Mouse (Mus musculus) limb, embryonic 11.5 days (tissue): ENCODE data around the gene Nckap5l. TPM values are rescaled to one million over a fixed set of nuclear protein-coding genes. Genes with fewer than 3 reads are reported as not detected.
A peak's percentile ranks its signal among the peaks of the same experiment; 100 is the strongest.

Experiments
- ATAC-seq: fragments of 200-750 bp; cut with Nextera tagmentation; 2 replicates; pipeline ENCODE4 v1.8.0; 2017; ENCODE audit warnings: low read depth; ENCODE audit not compliant: insufficient number of reproducible peaks, low FRiP score, low TSS enrichment
- DNase-seq: peaks from one replicate; pipeline ENCODE4 v3.0.0-alpha.2; 2015; ENCODE audit warnings: low spot score
- H3K27ac ChIP-seq: fragments of 300-500 bp; sonication (generic); replicated peaks from 2 replicates; pipeline ENCODE4 v1.5.1; 2014; ENCODE audit warnings: low read depth, mild to moderate bottlenecking, low read length
- H3K27me3 ChIP-seq: fragments of 300-500 bp; sonication (generic); 2 replicates; pipeline ENCODE4 v1.6.1; 2014; ENCODE audit warnings: mild to moderate bottlenecking, low read length, mixed read lengths; ENCODE audit not compliant: control insufficient read depth, insufficient read depth
- H3K36me3 ChIP-seq: fragments of 300-500 bp; sonication (generic); 2 replicates; pipeline ENCODE4 v1.6.1; 2014; ENCODE audit warnings: mild to moderate bottlenecking, low read length, moderate library complexity, mixed read lengths; ENCODE audit not compliant: control insufficient read depth, insufficient read depth
- H3K4me1 ChIP-seq: fragments of 300-500 bp; sonication (generic); 2 replicates; pipeline ENCODE4 v1.6.1; 2014; ENCODE audit warnings: low read length, mixed read lengths; ENCODE audit not compliant: control insufficient read depth, insufficient read depth
- H3K4me2 ChIP-seq: fragments of 300-500 bp; sonication (generic); 2 replicates; pipeline ENCODE4 v1.6.1; 2014; ENCODE audit warnings: low read depth, mild to moderate bottlenecking, moderate library complexity; ENCODE audit not compliant: severe bottlenecking
- H3K4me3 ChIP-seq: fragments of 300-500 bp; sonication (generic); 2 replicates; pipeline ENCODE4 v1.5.1; 2014; ENCODE audit warnings: low read depth, low read length
- H3K9ac ChIP-seq: fragments of 300-500 bp; sonication (generic); 2 replicates; pipeline ENCODE4 v1.6.1; 2014; ENCODE audit warnings: mild to moderate bottlenecking, low read length
- H3K9me3 ChIP-seq: fragments of 300-500 bp; sonication (generic); 2 replicates; pipeline ENCODE4 v1.6.1; 2016; ENCODE audit warnings: low read length; ENCODE audit not compliant: control insufficient read depth
- WGBS: fragments of 180-500 bp; shearing (Covaris S2); extraction: QIAGEN DNeasy Blood & Tissue Kit; methylation state at CpG from one replicate; pipeline ENCODE4 v1.1.7; 2014; 5-methylcytosine and 5-hydroxymethylcytosine counted together
- polyA plus RNA-seq: library from polyadenylated mRNA; unstranded; fragments of >200 nt; fragmentation: Nextera tagmentation; extraction: Ambion mirVana; gene quantifications from 2 replicates; pipeline ENCODE4 v1.2.1, GENCODE M21; 2014

Nckap5l gene
- polyA plus RNA-seq, 1 experiment from 2014 or later = 14.2 TPM

DNA sequence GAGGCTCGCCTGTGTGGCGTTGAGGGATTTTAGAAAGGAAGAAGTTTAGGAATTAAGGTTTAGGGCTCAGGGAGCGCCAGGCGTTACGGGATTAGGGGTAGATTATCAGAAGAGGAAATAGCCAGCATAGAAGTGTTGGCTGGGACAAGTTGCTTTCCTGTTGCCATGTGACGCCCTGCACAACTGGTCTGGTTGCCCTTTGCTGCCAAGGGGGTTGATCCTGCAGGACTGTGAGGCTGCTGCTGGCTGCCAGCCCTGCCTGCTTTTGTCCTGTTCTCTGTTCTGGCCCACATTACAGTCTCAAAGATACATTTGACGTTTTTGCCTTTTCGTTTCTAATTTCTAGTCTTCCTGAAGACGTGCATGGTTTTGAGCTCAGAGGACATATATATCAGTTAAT lies 52.4 kb downstream of the Nckap5l start:
- Histone ChIP-seq H3K27me3 (no peaks in the 10 kb centered on the region), H3K27ac (no peak overlapping the region), H3K9ac (no peak overlapping the region), H3K9me3 (no peaks in the 10 kb centered on the region), H3K4me3 (no peak overlapping the region), H3K4me2 (no peak overlapping the region), H3K4me1 (no peaks in the 10 kb centered on the region), H3K36me3 (peaks cover 35% of the 10 kb centered on the region)
- WGBS = 90% methylated on average over 9 of the region's 9 CpGs
- DNase-seq = no peak
- ATAC-seq = no peak

DNA sequence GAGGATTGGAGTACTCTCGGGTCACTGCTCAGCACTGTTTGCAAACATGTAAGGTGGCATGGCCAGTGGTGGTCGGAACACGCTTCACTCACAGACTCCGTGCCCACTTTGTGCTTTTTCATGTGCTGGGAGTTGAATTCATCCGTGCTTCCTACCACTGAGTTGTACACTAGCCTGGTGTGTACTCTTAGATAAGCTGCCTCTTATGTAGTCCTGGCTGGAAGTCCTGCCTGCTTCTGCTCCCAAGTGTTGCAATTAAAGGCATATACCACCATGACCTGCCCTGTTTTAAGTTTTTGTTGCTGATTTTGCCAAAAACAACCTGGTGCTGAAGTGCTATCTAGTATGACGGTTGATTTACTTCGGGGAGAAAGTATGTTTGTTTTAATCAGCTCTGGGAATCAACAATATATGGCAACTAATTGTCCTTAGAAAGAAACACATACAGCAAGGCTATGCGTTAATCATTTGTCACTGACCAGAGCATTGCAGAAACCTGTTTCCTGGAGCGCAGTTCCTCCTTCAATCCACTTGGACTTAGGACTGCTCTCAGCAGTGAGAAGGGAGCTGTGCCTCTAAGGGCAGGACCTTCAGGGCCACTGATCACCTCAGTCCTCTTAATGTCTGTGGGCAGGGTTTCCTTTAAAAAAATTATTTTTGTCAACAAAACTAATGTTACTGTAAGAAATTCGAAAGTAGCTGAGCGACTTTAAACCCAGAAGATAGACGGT lies 54.2 kb downstream of the Nckap5l start:
- Histone ChIP-seq H3K36me3 (peaks cover 24% of the 10 kb centered on the region), H3K27me3 (no peaks in the 10 kb centered on the region), H3K4me2 (no peak overlapping the region), H3K4me1 (peaks cover 9% of the 10 kb centered on the region; the same call in 1 of the 2 replicates), H3K9ac (no peak overlapping the region), H3K9me3 (no peaks in the 10 kb centered on the region), H3K4me3 (no peak overlapping the region), H3K27ac (no peak overlapping the region)
- 94% methylated on average over 12 of the region's 12 CpGs for WGBS
- ATAC-seq (no peak), DNase-seq (no peak)

DNA sequence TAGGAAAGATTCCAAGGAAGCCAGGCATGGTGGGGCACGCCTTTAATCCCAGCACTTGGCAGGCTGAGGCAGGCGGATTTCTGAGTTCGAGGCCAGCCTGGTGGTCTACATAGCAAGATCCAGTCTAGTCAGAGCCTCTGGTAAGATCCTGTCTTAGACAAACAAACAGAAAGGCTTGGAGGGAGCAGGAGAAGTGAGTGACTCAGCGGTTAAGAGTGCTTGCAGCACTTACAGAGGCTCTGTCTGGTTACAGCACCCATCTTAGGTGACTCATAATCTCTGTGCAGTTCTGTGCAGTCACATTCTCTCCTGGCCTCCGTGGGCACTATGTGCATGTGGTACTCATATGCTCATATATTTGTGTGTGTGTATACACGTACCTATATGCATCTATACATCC lies 56.9 kb downstream of the Nckap5l start:
- H3K27me3 ChIP-seq = no peaks in the 10 kb centered on the region

DNA sequence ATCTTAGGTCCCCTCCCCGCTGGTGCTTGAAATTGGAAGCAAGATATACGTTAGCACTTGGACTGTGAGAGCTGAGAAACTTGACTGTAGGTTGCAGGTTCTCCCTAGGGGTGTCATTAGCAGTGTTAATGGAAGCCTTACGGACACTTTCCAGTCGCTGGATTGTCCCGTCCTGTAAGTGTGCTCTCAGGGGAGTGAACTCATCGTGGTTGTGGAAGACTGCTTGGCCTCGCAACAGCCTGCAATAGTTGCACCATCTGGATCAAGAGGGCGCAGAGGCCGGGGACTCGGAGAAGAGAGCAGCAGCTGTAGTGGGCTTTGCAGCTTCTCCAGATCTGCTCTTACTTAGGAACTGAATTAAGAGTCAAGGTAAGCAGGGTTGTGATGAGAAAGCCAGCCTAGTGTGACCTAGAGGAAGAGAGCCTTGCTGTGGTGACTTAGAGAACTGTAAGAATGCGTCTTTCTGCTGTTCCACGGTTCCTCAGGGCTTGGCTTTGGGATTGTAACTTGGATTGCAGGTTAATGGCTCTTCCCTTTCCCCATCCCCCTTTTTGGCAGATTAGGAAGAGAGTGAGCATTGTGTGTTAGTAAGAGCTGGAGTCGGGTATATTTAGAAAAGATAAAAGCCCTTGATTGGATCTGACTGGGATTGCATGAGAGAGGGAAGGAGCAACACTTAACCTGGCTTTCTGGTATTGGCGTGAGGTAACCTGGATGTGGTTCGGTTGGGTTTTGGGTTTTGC lies 57.9 kb downstream of the Nckap5l start:
- H3K9ac ChIP-seq = no peak overlapping the region
- WGBS = 75% methylated on average over 15 of the region's 15 CpGs
- peaks cover 18% of the 10 kb centered on the region; the same call in 1 of the 2 replicates for H3K4me1 ChIP-seq
- H3K4me2 ChIP-seq = no peak overlapping the region
- H3K27ac ChIP-seq = no peak overlapping the region
- no peak for ATAC-seq
- H3K4me3 ChIP-seq = no peak overlapping the region
- H3K27me3 ChIP-seq = no peaks in the 10 kb centered on the region
- no peak for DNase-seq
- no peaks in the 10 kb centered on the region for H3K9me3 ChIP-seq
- H3K36me3 ChIP-seq = peaks cover 3% of the 10 kb centered on the region; the same call in 1 of the 2 replicates

More for the DNA sequence above, 56.9 kb downstream of the Nckap5l start:
- DNase-seq (no peak), ATAC-seq (no peak)
- peaks cover 8% of the 10 kb centered on the region for H3K36me3 ChIP-seq
- H3K4me1 ChIP-seq = peaks cover 11% of the 10 kb centered on the region; the same call in 1 of the 2 replicates
- no peak overlapping the region for H3K4me3 ChIP-seq
- no peaks in the 10 kb centered on the region for H3K9me3 ChIP-seq
- no peak overlapping the region for H3K9ac ChIP-seq
- H3K4me2 ChIP-seq = no peak overlapping the region
- 89% methylated on average over 6 of the region's 6 CpGs for WGBS
- no peak overlapping the region for H3K27ac ChIP-seq

DNA sequence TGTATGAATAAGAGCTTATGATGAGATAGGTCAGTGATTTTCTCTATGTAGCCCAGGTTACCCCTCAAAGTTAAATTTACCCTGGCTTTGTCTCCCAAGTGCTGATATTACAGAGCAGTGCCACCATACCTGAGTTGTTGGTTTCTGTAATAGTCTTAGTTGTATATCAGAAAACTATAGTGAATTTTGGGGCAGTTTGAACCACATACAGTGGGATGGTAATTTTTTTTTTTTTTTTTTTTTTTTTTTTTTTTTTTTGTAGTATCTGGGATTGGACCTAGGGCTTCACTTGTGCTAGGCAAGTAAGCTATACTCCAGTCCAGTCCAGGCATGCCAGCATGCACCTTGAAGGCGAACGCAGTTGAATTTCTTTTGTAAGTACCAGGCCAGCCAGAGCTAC lies 59.9 kb downstream of the Nckap5l start:
- no peak for DNase-seq
- peaks cover 26% of the 10 kb centered on the region; the same call in 1 of the 2 replicates for H3K4me1 ChIP-seq
- no peak overlapping the region for H3K4me3 ChIP-seq
- H3K4me2 ChIP-seq = no peak overlapping the region
- 98% methylated on average over 2 of the region's 2 CpGs for WGBS
- no peaks in the 10 kb centered on the region for H3K36me3 ChIP-seq
- ATAC-seq = no peak
- no peak overlapping the region for H3K9ac ChIP-seq
- H3K9me3 ChIP-seq = no peaks in the 10 kb centered on the region
- H3K27ac ChIP-seq = no peak overlapping the region
- no peaks in the 10 kb centered on the region for H3K27me3 ChIP-seq

DNA sequence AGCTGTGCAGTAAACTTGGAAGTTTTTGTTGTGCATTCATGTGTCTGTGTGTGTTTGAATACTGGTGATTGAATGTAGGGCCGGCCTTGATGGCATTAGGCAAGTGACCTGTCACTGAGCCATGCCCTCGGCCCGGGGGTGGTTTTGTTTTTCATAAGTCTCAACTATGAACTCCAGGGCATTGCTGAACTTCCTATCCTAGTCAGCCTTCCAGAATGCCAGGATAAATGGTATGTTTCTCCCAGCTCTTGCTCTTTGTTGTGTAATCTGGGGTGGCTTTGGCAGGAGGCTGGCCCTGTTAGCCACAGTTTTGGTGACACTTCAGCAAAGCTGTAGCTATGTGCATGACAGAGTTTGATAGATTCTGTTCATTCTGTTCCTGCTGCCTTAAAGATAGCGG lies 60.7 kb downstream of the Nckap5l start:
- H3K4me1 ChIP-seq = peaks cover 29% of the 10 kb centered on the region; the same call in 1 of the 2 replicates

DNA sequence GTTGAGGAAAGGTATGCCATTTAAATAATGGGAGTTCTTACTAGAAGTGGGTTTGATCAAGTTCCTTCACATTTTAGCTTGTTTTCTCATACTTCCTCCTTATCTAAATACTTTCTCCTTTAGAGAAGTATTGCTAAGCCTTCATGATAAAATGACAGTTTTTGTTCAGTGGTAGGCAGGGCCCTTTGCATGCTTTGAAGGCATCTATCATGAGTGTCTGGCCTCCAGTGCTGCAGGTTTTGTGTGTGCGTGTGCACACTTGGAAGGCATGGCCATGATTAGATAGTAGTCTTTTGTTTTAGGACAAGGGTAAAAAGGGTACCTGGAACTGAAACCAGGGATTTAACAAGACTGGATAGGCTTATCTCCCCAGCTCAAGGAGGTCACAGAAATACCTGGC lies 61.1 kb downstream of the Nckap5l start:
- Histone ChIP-seq H3K4me1 (peaks cover 29% of the 10 kb centered on the region; the same call in 1 of the 2 replicates), H3K9me3 (no peaks in the 10 kb centered on the region), H3K36me3 (no peaks in the 10 kb centered on the region), H3K27me3 (no peaks in the 10 kb centered on the region), H3K9ac (no peak overlapping the region), H3K27ac (no peak overlapping the region), H3K4me2 (no peak overlapping the region), H3K4me3 (no peak overlapping the region)
- ATAC-seq (no peak), DNase-seq (no peak)
- 89% methylated on average over 1 of the region's 1 CpGs for WGBS

More for the DNA sequence above, 60.7 kb downstream of the Nckap5l start:
- Histone ChIP-seq H3K27me3 (no peaks in the 10 kb centered on the region), H3K27ac (no peak overlapping the region), H3K4me3 (no peak overlapping the region), H3K36me3 (no peaks in the 10 kb centered on the region), H3K9ac (no peak overlapping the region), H3K4me2 (no peak overlapping the region), H3K9me3 (no peaks in the 10 kb centered on the region)
- DNase-seq = no peak
- no peak for ATAC-seq
- 87% methylated on average over 4 of the region's 4 CpGs for WGBS

DNA sequence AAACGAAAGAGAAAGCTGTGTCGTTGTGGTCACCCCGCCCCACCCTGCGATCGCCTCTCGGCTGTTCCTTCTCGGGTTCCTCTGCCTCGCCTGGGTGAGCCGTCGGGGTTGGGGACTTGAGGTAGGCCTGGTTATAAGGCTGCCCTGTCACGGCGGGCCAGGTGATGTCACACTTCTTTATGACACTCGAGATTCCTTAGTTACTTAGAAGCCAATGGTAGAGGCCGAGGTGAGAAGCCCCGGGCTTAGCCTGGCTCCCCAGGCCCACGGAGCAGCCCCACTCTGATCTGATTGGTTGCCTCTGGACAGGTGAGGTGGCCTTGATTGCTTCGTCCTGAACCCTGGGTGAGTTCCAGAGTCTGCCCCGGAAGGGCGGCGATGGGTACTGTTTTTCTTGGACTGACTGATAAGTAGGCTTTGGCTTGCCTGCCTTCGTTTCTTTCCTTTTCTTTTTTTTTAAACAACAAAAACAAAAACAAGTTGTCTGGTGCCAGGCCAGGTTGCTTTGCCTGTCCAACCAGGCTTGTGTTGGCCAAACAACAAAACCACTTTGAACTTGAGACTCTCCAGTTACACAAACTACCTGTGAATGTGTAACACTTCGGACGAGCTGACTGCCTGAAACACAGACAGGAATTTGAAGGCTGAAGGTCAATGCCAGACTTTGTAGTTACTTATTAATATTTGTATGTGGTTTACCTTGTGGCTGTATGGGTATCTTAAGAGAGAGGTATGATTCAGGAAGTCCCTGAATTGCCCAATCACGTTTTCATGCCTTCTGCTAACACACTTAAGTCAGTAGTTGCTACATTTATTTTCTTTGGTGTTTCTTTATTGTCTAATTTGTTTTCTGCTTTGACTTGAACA lies 63.9 kb downstream of the Nckap5l start:
- Histone ChIP-seq H3K9me3 (no peaks in the 10 kb centered on the region), H3K4me3 (peak overlapping the region; percentile 75), H3K4me2 (peak overlapping the region; percentile 73), H3K9ac (peak overlapping the region; percentile 78), H3K4me1 (peaks cover 22% of the 10 kb centered on the region; the same call in 1 of the 2 replicates), H3K27ac (no peak overlapping the region), H3K36me3 (no peaks in the 10 kb centered on the region), H3K27me3 (no peaks in the 10 kb centered on the region)
- 10% methylated on average over 24 of the region's 24 CpGs for WGBS
- ATAC-seq (peak; percentile 17; the same call in 1 of the 2 replicates), DNase-seq (no peak)
